Mouse (Mus musculus): ENCODE results near the gene Cox5a. TPM values are rescaled to one million over a fixed set of nuclear protein-coding genes. Genes with fewer than 3 reads are reported as not detected.
A peak's percentile ranks its signal among the peaks of the same experiment; 100 is the strongest.

Gene Cox5a
- 1,178 and 1,213 TPM in 2 replicates for polyA plus RNA-seq (2014; fragmentation: Nextera tagmentation; extraction: Ambion mirVana)

DNA sequence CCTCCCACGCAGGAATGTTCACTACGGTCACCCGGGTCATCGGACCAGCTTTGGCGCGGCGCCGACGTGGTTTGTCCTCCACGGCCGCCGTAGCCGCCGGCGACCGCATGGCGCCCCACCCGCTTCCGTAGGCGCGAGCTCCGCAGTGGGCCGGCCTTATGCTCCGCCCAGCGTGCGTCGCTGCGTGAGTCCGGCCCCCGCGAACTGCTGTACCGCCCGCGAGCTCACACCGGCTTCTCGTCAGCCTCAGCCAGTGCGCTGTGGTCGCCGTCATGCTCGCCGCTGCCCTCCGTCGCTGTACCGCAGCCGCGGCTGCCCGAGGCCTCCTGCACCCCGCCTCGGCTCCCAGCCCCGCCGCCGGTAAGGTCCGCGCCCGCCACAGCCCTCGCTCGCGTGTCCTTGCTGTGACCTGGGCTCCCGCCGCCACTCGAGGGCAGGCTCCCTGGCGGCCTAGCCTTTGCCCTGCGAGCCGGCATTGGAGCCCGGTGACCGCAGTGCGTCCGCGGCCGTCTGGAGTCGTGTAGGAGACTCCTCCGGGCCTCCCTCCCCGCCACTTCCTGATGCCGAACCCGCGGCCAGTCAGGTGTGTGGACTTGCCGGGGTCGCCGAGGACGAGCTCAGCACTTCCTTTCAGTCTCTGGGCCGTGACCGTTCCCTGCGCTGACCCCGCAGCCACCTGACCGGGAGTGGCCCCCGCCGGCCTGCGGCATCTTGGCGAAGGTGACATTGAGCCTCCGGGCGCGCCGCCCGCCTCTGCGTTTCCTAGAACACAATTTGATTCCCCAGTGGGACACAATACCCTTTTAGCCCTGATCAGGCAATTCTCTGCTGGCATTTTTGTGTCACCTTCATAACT is at the start of gene Cox5a:
Gene Cox5a (plus strand): TSS at position 219 of the 856 bp plus-strand sequence.
- peaks cover 3% of the 10 kb centered on the region; the same call in 1 of the 2 replicates for H3K4me1 ChIP-seq (ENCODE audit: control insufficient read depth, insufficient read depth, low read length)
- H3K4me2 ChIP-seq: peak within 1 kb of the TSS; percentile 76
- H3K9ac ChIP-seq (ENCODE audit: low read depth, low read length): peak within 1 kb of the TSS; percentile 99
- peak within 1 kb of the TSS; percentile 99 for H3K27ac ChIP-seq (ENCODE audit: low read depth, low read length)
- H3K36me3 ChIP-seq (ENCODE audit: control insufficient read depth, insufficient read depth, low read length): no peaks in the 10 kb centered on the region
- 0 out of 2 replicates have a peak, but pooled peaks cover 2% of the 10 kb centered on the region for H3K9me3 ChIP-seq (replicated peaks; ENCODE audit: control insufficient read depth, low read length)
- peak; percentile 95 for ATAC-seq (replicated peaks; ENCODE audit: insufficient number of reproducible peaks, low FRiP score, low TSS enrichment)
- WGBS (ENCODE audit: insufficient replicate concordance): under 1% methylated on average over 95 of the region's 95 CpGs
- no peaks in the 10 kb centered on the region for H3K27me3 ChIP-seq (ENCODE audit: control insufficient read depth, insufficient read depth, low read length)
- peak within 1 kb of the TSS; percentile 100 for H3K4me3 ChIP-seq (ENCODE audit: low read depth, low read length)

DNA sequence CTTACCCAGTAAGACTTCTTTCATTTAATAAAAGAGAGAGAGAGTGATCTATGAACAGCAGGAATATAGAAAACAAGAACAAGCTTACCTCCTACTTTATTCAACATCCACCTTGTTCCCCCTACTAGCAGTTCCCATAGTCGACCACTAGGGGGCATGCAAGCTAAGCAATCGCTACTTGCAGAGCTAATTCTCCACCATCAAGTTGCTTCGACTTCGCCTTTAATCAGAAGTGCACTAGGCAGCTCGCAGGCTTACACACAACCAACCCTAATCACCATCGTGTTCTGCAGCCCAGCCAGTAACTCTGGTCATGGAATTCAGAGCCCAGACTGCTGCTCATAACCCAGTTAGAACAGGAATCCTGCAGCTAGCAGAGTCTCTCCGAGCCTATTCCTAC is 35.3 kb upstream of the Cox5a start:
- no peaks in the 10 kb centered on the region for H3K9me3 ChIP-seq (replicated peaks; ENCODE audit: control insufficient read depth, low read length)
- 0 out of 2 replicates have a peak, but pooled peaks cover 2% of the 10 kb centered on the region for H3K27me3 ChIP-seq (ENCODE audit: control insufficient read depth, insufficient read depth, low read length)
- 0 out of 2 replicates have a peak, but pooled peaks have one; percentile 52 for ATAC-seq (replicated peaks; ENCODE audit: insufficient number of reproducible peaks, low FRiP score, low TSS enrichment)
- 0 out of 2 replicates have a peak overlapping the region, but pooled peaks have one; percentile 40 for H3K9ac ChIP-seq (ENCODE audit: low read depth, low read length)
- H3K36me3 ChIP-seq (ENCODE audit: control insufficient read depth, insufficient read depth, low read length): no peaks in the 10 kb centered on the region
- WGBS (ENCODE audit: insufficient replicate concordance): 15% methylated on average over 7 of the region's 7 CpGs
- 0 out of 2 replicates have a peak overlapping the region, but pooled peaks have one; percentile 12 for H3K4me2 ChIP-seq
- H3K4me3 ChIP-seq (ENCODE audit: low read depth, low read length): no peak overlapping the region
- no peaks in the 10 kb centered on the region for H3K4me1 ChIP-seq (ENCODE audit: control insufficient read depth, insufficient read depth, low read length)
- no peak overlapping the region for H3K27ac ChIP-seq (ENCODE audit: low read depth, low read length)

DNA sequence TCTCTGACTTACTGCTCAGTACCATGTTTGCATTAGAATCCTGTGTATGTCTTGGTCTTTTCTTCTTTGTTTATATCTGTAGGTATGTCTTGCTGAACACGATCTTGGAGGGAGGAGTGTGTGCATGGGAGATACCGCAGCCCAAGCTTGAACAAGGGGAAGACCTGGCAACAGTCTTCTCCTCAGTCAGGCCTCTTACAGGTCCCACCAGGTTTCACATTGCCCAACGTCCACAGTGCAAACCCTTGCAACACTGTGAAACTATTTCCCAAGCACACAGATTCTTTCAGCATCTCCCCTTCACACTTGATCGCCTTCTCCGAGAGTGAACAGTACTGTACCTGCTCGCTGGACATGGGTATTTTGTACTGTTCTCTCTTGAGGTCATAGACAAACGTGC is 33.3 kb upstream of the Cox5a start:
- ATAC-seq (replicated peaks; ENCODE audit: insufficient number of reproducible peaks, low FRiP score, low TSS enrichment): no peak
- no peak overlapping the region for H3K27ac ChIP-seq (ENCODE audit: low read depth, low read length)
- H3K36me3 ChIP-seq (ENCODE audit: control insufficient read depth, insufficient read depth, low read length): no peaks in the 10 kb centered on the region
- H3K4me3 ChIP-seq (ENCODE audit: low read depth, low read length): no peak overlapping the region
- no peak overlapping the region for H3K9ac ChIP-seq (ENCODE audit: low read depth, low read length)
- no peaks in the 10 kb centered on the region for H3K4me1 ChIP-seq (ENCODE audit: control insufficient read depth, insufficient read depth, low read length)
- H3K9me3 ChIP-seq (replicated peaks; ENCODE audit: control insufficient read depth, low read length): no peaks in the 10 kb centered on the region
- no peak overlapping the region for H3K4me2 ChIP-seq
- 0 out of 2 replicates have a peak, but pooled peaks cover 2% of the 10 kb centered on the region for H3K27me3 ChIP-seq (ENCODE audit: control insufficient read depth, insufficient read depth, low read length)
- 72% methylated on average over 7 of the region's 7 CpGs for WGBS (ENCODE audit: insufficient replicate concordance)

DNA sequence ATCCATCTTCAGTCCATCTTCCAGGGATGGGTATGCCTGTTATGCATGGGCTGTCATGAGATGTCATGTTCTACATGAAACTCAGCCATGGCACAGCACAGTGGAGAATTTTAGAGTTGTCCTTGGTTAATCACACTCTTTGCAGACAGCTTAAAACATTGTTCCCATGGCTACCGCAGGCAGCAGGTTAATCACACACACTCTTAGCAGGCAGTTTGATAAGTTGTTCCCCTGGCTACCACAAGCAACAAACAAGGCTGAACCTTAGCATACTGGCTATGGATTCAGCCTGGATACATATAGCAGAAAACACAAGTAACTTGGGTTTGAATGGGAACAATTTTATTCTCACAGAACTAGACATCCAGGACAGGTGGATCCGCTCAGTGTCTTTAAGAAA is 27.5 kb upstream of the Cox5a start:
- no peak overlapping the region for H3K9ac ChIP-seq (ENCODE audit: low read depth, low read length)
- 73% methylated on average over 2 of the region's 2 CpGs for WGBS (ENCODE audit: insufficient replicate concordance)
- H3K36me3 ChIP-seq (ENCODE audit: control insufficient read depth, insufficient read depth, low read length): no peaks in the 10 kb centered on the region
- peaks cover 4% of the 10 kb centered on the region; the same call in 1 of the 2 replicates for H3K27me3 ChIP-seq (ENCODE audit: control insufficient read depth, insufficient read depth, low read length)
- H3K4me1 ChIP-seq (ENCODE audit: control insufficient read depth, insufficient read depth, low read length): no peaks in the 10 kb centered on the region
- H3K27ac ChIP-seq (ENCODE audit: low read depth, low read length): no peak overlapping the region
- no peak for ATAC-seq (replicated peaks; ENCODE audit: insufficient number of reproducible peaks, low FRiP score, low TSS enrichment)
- no peak overlapping the region for H3K4me2 ChIP-seq
- H3K9me3 ChIP-seq (replicated peaks; ENCODE audit: control insufficient read depth, low read length): no peaks in the 10 kb centered on the region
- H3K4me3 ChIP-seq (ENCODE audit: low read depth, low read length): no peak overlapping the region

DNA sequence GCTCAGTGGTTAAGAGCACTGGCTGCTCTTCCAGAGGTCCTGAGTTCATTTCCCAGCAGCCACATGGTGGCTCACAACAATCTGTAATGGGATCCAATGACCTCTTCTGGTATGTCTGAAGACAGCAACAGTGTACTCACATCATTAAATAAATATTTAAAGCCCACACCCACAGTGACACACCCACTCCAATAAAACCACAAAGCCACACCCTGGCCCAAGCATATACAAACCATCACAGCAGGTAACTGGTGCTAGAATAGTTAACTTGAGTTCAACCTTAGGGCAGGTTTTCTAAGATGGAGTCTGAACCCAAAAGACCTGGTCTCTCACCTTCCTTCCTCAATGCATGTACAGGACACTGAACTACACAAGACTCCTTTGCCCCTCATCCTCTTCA is 26.1 kb upstream of the Cox5a start:
- no peak overlapping the region for H3K4me2 ChIP-seq
- ATAC-seq (replicated peaks; ENCODE audit: insufficient number of reproducible peaks, low FRiP score, low TSS enrichment): no peak
- no peaks in the 10 kb centered on the region for H3K36me3 ChIP-seq (ENCODE audit: control insufficient read depth, insufficient read depth, low read length)
- H3K9ac ChIP-seq (ENCODE audit: low read depth, low read length): no peak overlapping the region
- H3K27ac ChIP-seq (ENCODE audit: low read depth, low read length): no peak overlapping the region
- no peaks in the 10 kb centered on the region for H3K4me1 ChIP-seq (ENCODE audit: control insufficient read depth, insufficient read depth, low read length)
- H3K9me3 ChIP-seq (replicated peaks; ENCODE audit: control insufficient read depth, low read length): no peaks in the 10 kb centered on the region
- peaks cover 6% of the 10 kb centered on the region for H3K27me3 ChIP-seq (ENCODE audit: control insufficient read depth, insufficient read depth, low read length)
- no peak overlapping the region for H3K4me3 ChIP-seq (ENCODE audit: low read depth, low read length)

DNA sequence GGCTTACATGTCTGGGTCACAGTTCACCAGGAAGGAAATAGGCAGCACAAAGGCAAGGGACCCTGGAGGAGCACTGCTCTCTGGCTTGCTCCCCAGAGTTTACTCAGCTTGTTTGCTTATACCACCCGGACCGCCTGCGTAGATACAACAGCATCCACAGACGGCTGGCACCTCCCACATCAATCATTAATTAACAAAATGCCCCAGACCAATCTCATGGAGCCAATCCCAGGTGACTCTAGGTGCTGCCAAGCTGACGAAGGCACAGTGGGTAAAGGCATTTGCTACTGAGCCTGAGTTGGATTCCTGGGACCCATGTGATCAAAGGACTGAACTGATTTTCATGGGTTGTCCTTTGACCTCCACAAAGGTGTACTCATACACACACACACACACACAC is 23.8 kb upstream of the Cox5a start:
- Histone ChIP-seq H3K4me3 (ENCODE audit: low read depth, low read length) (no peak overlapping the region), H3K27me3 (ENCODE audit: control insufficient read depth, insufficient read depth, low read length) (peaks cover 28% of the 10 kb centered on the region), H3K9me3 (replicated peaks; ENCODE audit: control insufficient read depth, low read length) (no peaks in the 10 kb centered on the region), H3K4me1 (ENCODE audit: control insufficient read depth, insufficient read depth, low read length) (0 out of 2 replicates have a peak, but pooled peaks cover 5% of the 10 kb centered on the region), H3K4me2 (no peak overlapping the region), H3K27ac (ENCODE audit: low read depth, low read length) (no peak overlapping the region), H3K9ac (ENCODE audit: low read depth, low read length) (no peak overlapping the region), H3K36me3 (ENCODE audit: control insufficient read depth, insufficient read depth, low read length) (no peaks in the 10 kb centered on the region)
- no peak for ATAC-seq (replicated peaks; ENCODE audit: insufficient number of reproducible peaks, low FRiP score, low TSS enrichment)
- 73% methylated on average over 5 of the region's 5 CpGs for WGBS (ENCODE audit: insufficient replicate concordance)

DNA sequence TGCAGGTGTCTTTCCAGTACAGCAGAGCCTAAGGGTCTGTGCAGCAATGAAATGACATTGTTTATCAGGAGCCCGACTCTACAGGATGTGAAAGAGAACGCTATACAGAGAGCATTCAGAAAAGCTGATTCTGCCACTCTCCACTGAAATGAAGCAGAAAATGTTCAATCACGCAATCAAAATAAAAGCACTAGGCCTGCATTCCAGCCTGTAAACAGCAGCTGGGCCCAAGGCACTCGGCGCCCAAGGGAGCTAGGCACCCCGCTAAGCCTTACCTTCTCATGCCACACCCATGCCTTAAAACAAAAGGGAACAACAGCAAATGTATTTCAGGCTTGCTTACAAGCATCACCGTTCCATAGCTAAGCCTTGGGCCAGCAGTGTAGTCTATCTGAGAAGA is 22.5 kb upstream of the Cox5a start:
- H3K36me3 ChIP-seq (ENCODE audit: control insufficient read depth, insufficient read depth, low read length): no peaks in the 10 kb centered on the region
- H3K4me3 ChIP-seq (ENCODE audit: low read depth, low read length): no peak overlapping the region
- WGBS (ENCODE audit: insufficient replicate concordance): 63% methylated on average over 7 of the region's 7 CpGs
- no peaks in the 10 kb centered on the region for H3K9me3 ChIP-seq (replicated peaks; ENCODE audit: control insufficient read depth, low read length)
- ATAC-seq (replicated peaks; ENCODE audit: insufficient number of reproducible peaks, low FRiP score, low TSS enrichment): no peak
- H3K4me1 ChIP-seq (ENCODE audit: control insufficient read depth, insufficient read depth, low read length): peaks cover 17% of the 10 kb centered on the region
- H3K27me3 ChIP-seq (ENCODE audit: control insufficient read depth, insufficient read depth, low read length): peaks cover 41% of the 10 kb centered on the region
- no peak overlapping the region for H3K27ac ChIP-seq (ENCODE audit: low read depth, low read length)
- no peak overlapping the region for H3K4me2 ChIP-seq
- no peak overlapping the region for H3K9ac ChIP-seq (ENCODE audit: low read depth, low read length)

DNA sequence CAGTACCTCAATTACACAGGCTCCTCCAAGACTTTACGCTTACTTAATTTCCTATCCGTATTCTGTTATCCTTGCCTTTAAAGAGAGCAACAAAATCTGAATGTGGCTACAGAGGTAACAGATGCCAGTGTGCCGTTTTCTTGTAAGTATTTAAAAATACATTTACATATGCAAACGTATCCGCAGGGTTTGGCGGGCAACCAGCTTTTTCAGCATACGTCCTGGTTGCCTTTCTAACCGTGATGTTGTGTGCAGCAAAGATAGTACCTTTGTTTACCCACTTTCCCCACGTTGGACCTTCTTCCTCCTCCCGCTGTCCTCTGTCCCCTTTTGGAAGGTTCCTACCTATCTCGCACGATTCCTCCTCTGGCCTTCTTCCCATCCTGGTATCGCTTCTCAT is 19.6 kb upstream of the Cox5a start:
- Histone ChIP-seq H3K4me1 (ENCODE audit: control insufficient read depth, insufficient read depth, low read length) (peaks cover 38% of the 10 kb centered on the region), H3K4me3 (ENCODE audit: low read depth, low read length) (no peak overlapping the region), H3K4me2 (peak overlapping the region; percentile 46), H3K27ac (ENCODE audit: low read depth, low read length) (no peak overlapping the region), H3K27me3 (ENCODE audit: control insufficient read depth, insufficient read depth, low read length) (peaks cover 56% of the 10 kb centered on the region), H3K9me3 (replicated peaks; ENCODE audit: control insufficient read depth, low read length) (no peaks in the 10 kb centered on the region), H3K9ac (ENCODE audit: low read depth, low read length) (peak overlapping the region; percentile 29; the same call in 1 of the 2 replicates), H3K36me3 (ENCODE audit: control insufficient read depth, insufficient read depth, low read length) (no peaks in the 10 kb centered on the region)
- no peak for ATAC-seq (replicated peaks; ENCODE audit: insufficient number of reproducible peaks, low FRiP score, low TSS enrichment)
- WGBS (ENCODE audit: insufficient replicate concordance): 14% methylated on average over 13 of the region's 13 CpGs
